Mouse (Mus musculus) stomach, postnatal 0 days (tissue): ENCODE results near the gene Vps13d. TPM values are rescaled to one million over a fixed set of nuclear protein-coding genes. Genes with fewer than 3 reads are reported as not detected.
A peak's percentile ranks its signal among the peaks of the same experiment; 100 is the strongest.

Source experiments
- ATAC-seq: fragments of 200-750 bp; cut with Nextera tagmentation; 2 replicates; pipeline ENCODE4 v1.8.0; 2017; ENCODE audit not compliant: low FRiP score, low TSS enrichment
- DNase-seq: peaks from one replicate; pipeline ENCODE4 v3.0.0-alpha.2; 2016; ENCODE audit warnings: low spot score
- H3K27ac ChIP-seq: fragments of 300-500 bp; sonication (generic); replicated peaks from 2 replicates; pipeline ENCODE4 v1.5.1; 2014; ENCODE audit warnings: mild to moderate bottlenecking, control low read depth
- H3K27me3 ChIP-seq: fragments of 300-500 bp; sonication (generic); 2 replicates; pipeline ENCODE4 v1.6.1; 2014; ENCODE audit warnings: low read length; ENCODE audit not compliant: control insufficient read depth, insufficient read depth
- H3K36me3 ChIP-seq: fragments of 300-500 bp; sonication (generic); 2 replicates; pipeline ENCODE4 v1.6.1; 2014; ENCODE audit warnings: low read length, mixed read lengths; ENCODE audit not compliant: control insufficient read depth, insufficient read depth
- H3K4me1 ChIP-seq: fragments of 300-500 bp; sonication (generic); replicated peaks from 2 replicates; pipeline ENCODE4 v1.6.1; 2014; ENCODE audit warnings: antibody characterized with exemption; ENCODE audit not compliant: control insufficient read depth, insufficient read depth
- H3K4me2 ChIP-seq: fragments of 300-500 bp; sonication (generic); replicated peaks from 2 replicates; pipeline ENCODE4 v1.6.1; 2014; ENCODE audit warnings: low read depth, mild to moderate bottlenecking, control low read depth, moderate library complexity
- H3K4me3 ChIP-seq: fragments of 300-500 bp; sonication (generic); 2 replicates; pipeline ENCODE4 v1.5.1; 2014; ENCODE audit warnings: low read depth, low read length, control low read depth
- H3K9ac ChIP-seq: fragments of 300-500 bp; sonication (generic); 2 replicates; pipeline ENCODE4 v1.6.1; 2014; ENCODE audit warnings: mild to moderate bottlenecking, low read length, control low read depth, mixed read lengths
- H3K9me3 ChIP-seq: fragments of 300-500 bp; sonication (generic); 2 replicates; pipeline ENCODE4 v1.6.1; 2016; ENCODE audit warnings: low read length; ENCODE audit not compliant: control insufficient read depth
- CTCF ChIP-seq: IDR thresholded peaks from 2 replicates; pipeline ENCODE4 v1.5.1; 2016; ENCODE audit warnings: antibody characterized with exemption, low read depth, mild to moderate bottlenecking, moderate library complexity
- EP300 ChIP-seq: optimal IDR thresholded peaks from 2 replicates; pipeline ENCODE3; 2016; ENCODE audit warnings: antibody characterized with exemption
- WGBS: fragments of 180-500 bp; shearing (Covaris S2); extraction: QIAGEN DNeasy Blood & Tissue Kit; methylation state at CpG from one replicate; pipeline ENCODE4 v1.1.7; 2014; 5-methylcytosine and 5-hydroxymethylcytosine counted together
- polyA plus RNA-seq: library from polyadenylated mRNA; unstranded; fragments of >200 nt; fragmentation: Nextera tagmentation; extraction: Ambion mirVana; gene quantifications from 2 replicates; pipeline ENCODE4 v1.2.1, GENCODE M21; 2015

Vps13d gene
- polyA plus RNA-seq = 7.2 and 8.1 TPM in 2 replicates

DNA sequence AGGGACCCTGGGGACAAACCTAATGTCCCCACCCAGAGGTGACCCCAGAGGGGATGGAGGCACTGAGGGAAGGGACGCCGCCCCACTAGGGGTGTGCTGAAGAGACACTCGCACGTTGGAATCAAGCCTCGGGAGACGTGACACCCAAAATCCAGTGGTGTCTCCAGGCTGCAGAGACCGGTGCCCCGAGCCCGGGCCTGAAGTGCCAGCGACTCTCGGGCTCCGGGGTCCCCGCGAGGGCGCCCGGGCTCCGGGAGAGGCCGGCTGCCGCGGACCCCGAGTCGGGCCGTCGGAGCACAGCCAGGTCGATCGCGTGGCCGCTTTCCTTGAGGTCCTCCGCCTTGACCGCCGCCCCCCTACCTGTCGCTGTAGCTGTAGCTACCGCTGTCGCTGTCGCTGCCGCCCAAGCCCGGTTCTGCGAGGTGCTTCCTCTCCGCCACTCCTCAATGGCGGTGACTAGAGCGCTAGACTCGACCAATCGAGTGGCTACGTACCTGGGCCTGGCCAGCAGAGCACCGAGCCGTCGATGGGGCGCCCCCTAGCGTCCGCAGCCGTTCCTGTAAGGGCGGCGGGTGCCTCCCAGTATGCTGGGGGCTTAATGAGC lies at the start of gene Vps13d:
TSS of gene Vps13d (minus strand) at position 447 of the 604 bp plus-strand sequence.
- peak; percentile 92 for DNase-seq
- H3K4me3 ChIP-seq = peak within 1 kb of the TSS; percentile 100
- 0% methylated on average over 53 of the region's 53 CpGs for WGBS
- no peaks in the 10 kb centered on the region for H3K27me3 ChIP-seq
- peak; percentile 92 for ATAC-seq
- 0 out of 2 replicates have a peak, but pooled peaks cover 5% of the 10 kb centered on the region for H3K4me1 ChIP-seq
- peak within 1 kb of the TSS; percentile 87 for H3K4me2 ChIP-seq
- peaks cover 1% of the 10 kb centered on the region; the same call in 1 of the 2 replicates for H3K36me3 ChIP-seq
- peak within 1 kb of the TSS; percentile 89 for H3K27ac ChIP-seq
- no peaks in the 10 kb centered on the region for H3K9me3 ChIP-seq
- peak within 1 kb of the TSS; percentile 95 for H3K9ac ChIP-seq
- TF ChIP-seq EP300 (no peak), CTCF (peak; percentile 98)

DNA sequence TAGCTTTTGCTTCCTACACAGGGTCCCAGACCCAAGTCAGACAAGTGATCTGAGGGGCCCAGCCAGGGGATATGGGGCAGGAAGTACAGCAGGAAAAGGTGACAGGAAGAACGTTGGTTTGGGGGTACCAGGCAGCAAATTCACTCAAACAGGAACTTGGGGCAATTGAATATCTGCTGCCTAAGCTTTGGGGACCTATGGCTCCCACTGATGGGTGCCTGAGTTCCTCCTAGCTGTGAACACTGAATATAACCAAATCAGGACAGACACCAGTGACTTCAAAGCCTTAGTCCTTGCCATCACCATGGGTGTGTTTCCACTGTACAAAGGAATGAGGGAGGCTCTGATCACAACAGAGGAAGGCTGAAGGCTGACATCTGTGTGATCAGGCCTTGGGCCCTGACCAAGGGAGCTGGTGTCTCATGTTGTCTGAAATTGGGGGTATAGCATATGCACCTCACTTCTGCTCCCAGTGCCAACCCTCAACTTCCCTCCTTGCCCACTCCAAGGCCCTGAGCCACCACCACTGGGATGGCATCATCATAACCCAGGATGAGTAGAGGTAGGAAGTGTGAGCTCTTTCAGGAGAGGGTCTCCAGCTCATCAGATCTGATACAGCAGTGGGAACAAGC lies 48.0 kb upstream of the Vps13d start:
- Histone ChIP-seq H3K9me3 (no peaks in the 10 kb centered on the region), H3K4me2 (no peak overlapping the region), H3K27ac (no peak overlapping the region), H3K36me3 (no peaks in the 10 kb centered on the region), H3K4me3 (no peak overlapping the region), H3K27me3 (no peaks in the 10 kb centered on the region), H3K4me1 (peaks cover 2% of the 10 kb centered on the region; the same call in 1 of the 2 replicates), H3K9ac (no peak overlapping the region)
- DNase-seq (no peak), ATAC-seq (no peak)
- WGBS = 45% methylated on average over 1 of the region's 1 CpGs
- no peak for TF ChIP-seq CTCF
- no peak for TF ChIP-seq EP300

DNA sequence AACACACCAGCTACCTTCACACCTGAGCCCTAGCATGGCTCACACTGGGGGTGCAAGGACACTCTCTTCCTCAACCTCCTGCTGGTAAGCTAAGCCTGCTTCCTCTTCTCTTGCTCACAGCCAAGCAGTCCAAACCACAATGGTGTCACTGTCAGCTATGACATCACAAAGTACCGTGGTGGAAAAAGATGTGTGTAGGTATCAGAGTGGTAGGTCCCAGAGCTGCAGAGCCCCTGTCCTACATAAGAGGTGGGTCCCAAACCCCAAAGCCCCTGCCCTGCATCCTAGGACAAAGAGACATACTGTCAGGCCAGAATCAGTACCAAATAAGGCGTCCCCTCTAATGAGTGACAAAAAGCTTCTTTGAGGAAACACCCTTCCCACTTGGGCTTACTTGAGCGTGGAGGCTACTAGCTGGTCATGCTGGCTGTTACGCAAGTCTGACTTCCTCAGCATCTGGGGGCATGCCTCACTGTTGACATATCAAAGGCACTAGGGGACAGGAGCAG lies 46.0 kb upstream of the Vps13d start:
- Histone ChIP-seq H3K36me3 (no peaks in the 10 kb centered on the region), H3K4me1 (peaks cover 2% of the 10 kb centered on the region; the same call in 1 of the 2 replicates), H3K27ac (no peak overlapping the region), H3K27me3 (no peaks in the 10 kb centered on the region), H3K4me3 (no peak overlapping the region), H3K4me2 (no peak overlapping the region), H3K9me3 (no peaks in the 10 kb centered on the region), H3K9ac (no peak overlapping the region)
- DNase-seq (no peak), ATAC-seq (peak; percentile 19; the same call in 1 of the 2 replicates)
- 63% methylated on average over 4 of the region's 4 CpGs for WGBS
- TF ChIP-seq CTCF = no peak
- TF ChIP-seq EP300 = no peak

DNA sequence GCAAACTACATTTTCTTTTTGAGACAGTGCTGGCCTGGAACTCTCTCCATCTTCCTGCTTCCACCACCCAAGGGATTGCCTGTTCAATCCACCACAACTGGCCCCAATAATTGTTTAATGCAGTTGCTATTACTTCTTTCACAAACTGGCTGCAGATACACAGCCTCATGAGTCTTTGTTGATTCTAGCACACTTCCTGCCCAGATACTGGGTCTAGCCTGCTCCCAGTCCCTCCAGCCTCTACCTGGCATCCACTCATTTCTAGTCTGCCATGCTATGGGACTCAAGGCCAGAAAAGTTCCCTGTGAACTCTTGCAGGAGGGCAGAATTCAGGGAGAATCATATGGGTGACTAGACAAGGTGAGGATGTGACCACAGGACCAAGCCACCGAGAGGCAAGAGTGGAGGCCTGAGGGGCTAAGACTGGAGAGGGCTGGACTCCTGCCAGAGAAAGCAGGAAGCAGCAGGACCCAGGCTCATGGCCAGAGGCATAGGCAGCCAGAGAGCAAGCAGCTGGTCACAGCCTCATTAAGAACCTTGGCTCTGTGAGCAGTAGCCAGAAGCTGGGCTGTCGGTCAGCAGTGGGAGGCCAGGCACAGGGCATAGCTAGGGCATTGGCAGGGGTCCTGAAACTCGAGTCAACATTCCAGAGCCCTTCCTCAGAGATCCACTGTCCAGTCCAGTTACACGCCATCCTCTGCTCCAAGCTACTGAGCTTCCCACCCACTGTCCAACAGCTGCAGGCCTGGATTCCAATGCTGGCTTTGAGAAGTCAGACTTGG lies 44.4 kb upstream of the Vps13d start:
- H3K9me3 ChIP-seq = no peaks in the 10 kb centered on the region
- DNase-seq = peak; percentile 32
- H3K4me2 ChIP-seq = no peak overlapping the region
- H3K4me3 ChIP-seq = no peak overlapping the region
- no peak overlapping the region for H3K9ac ChIP-seq
- no peaks in the 10 kb centered on the region for H3K36me3 ChIP-seq
- TF ChIP-seq EP300 (no peak), CTCF (no peak)
- H3K4me1 ChIP-seq = no peaks in the 10 kb centered on the region
- peak overlapping the region; percentile 31 for H3K27ac ChIP-seq
- WGBS = 30% methylated on average over 4 of the region's 4 CpGs
- ATAC-seq = peak; percentile 76; the same call in 1 of the 2 replicates
- H3K27me3 ChIP-seq = no peaks in the 10 kb centered on the region

DNA sequence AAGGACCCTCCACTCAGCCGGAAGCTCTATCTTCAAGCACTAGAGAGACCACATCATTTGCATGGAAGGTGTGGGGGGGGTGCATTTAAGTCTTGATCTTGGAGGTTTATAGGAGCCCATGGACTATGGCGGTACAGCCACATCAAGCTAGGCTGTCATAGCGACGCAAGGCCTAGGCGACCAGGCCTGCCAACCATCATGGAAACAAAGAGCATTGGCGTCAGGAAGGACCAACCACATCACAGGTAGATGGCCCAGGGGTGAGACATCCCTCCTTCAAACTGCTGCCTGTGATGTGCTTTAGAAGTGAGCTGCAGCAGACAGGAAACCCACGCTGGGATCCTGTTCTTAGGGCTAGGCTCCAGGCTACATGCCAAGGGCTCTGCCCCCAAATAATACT lies 41.2 kb upstream of the Vps13d start:
- Histone ChIP-seq H3K9ac (no peak overlapping the region), H3K4me1 (no peaks in the 10 kb centered on the region), H3K4me2 (no peak overlapping the region), H3K36me3 (no peaks in the 10 kb centered on the region), H3K27me3 (no peaks in the 10 kb centered on the region), H3K9me3 (no peaks in the 10 kb centered on the region), H3K27ac (no peak overlapping the region), H3K4me3 (no peak overlapping the region)
- ATAC-seq (no peak), DNase-seq (no peak)
- WGBS = 90% methylated on average over 7 of the region's 7 CpGs
- no peak for TF ChIP-seq EP300
- no peak for TF ChIP-seq CTCF
